Mouse (Mus musculus) midbrain, embryonic 14.5 days (tissue): ENCODE measurements around the gene Slc38a5. TPM values are rescaled to one million over a fixed set of nuclear protein-coding genes. Genes with fewer than 3 reads are reported as not detected.
A peak's percentile ranks its signal among the peaks of the same experiment; 100 is the strongest.

Source experiments
- ATAC-seq: fragments of 200-750 bp; cut with Nextera tagmentation; 2 replicates; pipeline ENCODE4 v1.8.0; 2017; ENCODE audit warnings: moderate number of reproducible peaks, moderate library complexity; ENCODE audit not compliant: low FRiP score, low TSS enrichment
- DNase-seq: peaks from one replicate; pipeline ENCODE4 v3.0.0-alpha.2; 2015
- H3K27ac ChIP-seq: fragments of 300-500 bp; sonication (generic); replicated peaks from 2 replicates; pipeline ENCODE4 v1.5.1; 2014; ENCODE audit warnings: mild to moderate bottlenecking, low read depth, low read length, moderate library complexity
- H3K27me3 ChIP-seq: fragments of 300-500 bp; sonication (generic); 2 replicates; pipeline ENCODE4 v1.6.1; 2014; ENCODE audit warnings: low read length, control low read depth, mixed read lengths; ENCODE audit not compliant: control insufficient read depth, insufficient read depth
- H3K36me3 ChIP-seq: fragments of 300-500 bp; sonication (generic); 2 replicates; pipeline ENCODE4 v1.6.1; 2014; ENCODE audit warnings: low read length, control low read depth; ENCODE audit not compliant: control insufficient read depth, insufficient read depth
- H3K4me1 ChIP-seq: fragments of 300-500 bp; sonication (generic); 2 replicates; pipeline ENCODE4 v1.6.1; 2014; ENCODE audit warnings: mild to moderate bottlenecking, antibody characterized with exemption, low read length, control low read depth; ENCODE audit not compliant: control insufficient read depth, insufficient read depth
- H3K4me2 ChIP-seq: fragments of 300-500 bp; sonication (generic); 2 replicates; pipeline ENCODE4 v1.6.1; 2014; ENCODE audit warnings: mild to moderate bottlenecking, low read length, moderate library complexity
- H3K4me3 ChIP-seq: fragments of 300-500 bp; sonication (generic); replicated peaks from 2 replicates; pipeline ENCODE4 v1.5.1; 2014; ENCODE audit warnings: low read depth, low read length
- H3K9ac ChIP-seq: fragments of 300-500 bp; sonication (generic); replicated peaks from 2 replicates; pipeline ENCODE4 v1.6.1; 2014; ENCODE audit warnings: mild to moderate bottlenecking, low read length, moderate library complexity
- H3K9me3 ChIP-seq: fragments of 300-500 bp; sonication (generic); 2 replicates; pipeline ENCODE4 v1.6.1; 2016; ENCODE audit warnings: low read length, control low read depth, mixed read lengths; ENCODE audit not compliant: control insufficient read depth
- WGBS: fragments of 180-500 bp; shearing (Covaris S2); extraction: QIAGEN DNeasy Blood & Tissue Kit; methylation state at CpG from one replicate; pipeline ENCODE4 v1.1.7; 2014; 5-methylcytosine and 5-hydroxymethylcytosine counted together
- polyA plus RNA-seq: library from polyadenylated mRNA; unstranded; fragments of >200 nt; fragmentation: Nextera tagmentation; extraction: Ambion mirVana; gene quantifications from 2 replicates; pipeline ENCODE4 v1.2.1, GENCODE M21; 2014

Gene Slc38a5
- polyA plus RNA-seq, result 28.7 and 44.3 TPM in 2 replicates

- Histone ChIP-seq H3K27me3 (no peaks in the 10 kb centered on the region), H3K9ac (no peak within 1 kb of the TSS), H3K9me3 (no peaks in the 10 kb centered on the region), H3K4me2 (peak within 1 kb of the TSS; percentile 21), H3K36me3 (no peaks in the 10 kb centered on the region), H3K4me3 (no peak within 1 kb of the TSS), H3K4me1 (no peaks in the 10 kb centered on the region), H3K27ac (no peak within 1 kb of the TSS)
- ATAC-seq, result no peak
- no peak for DNase-seq
- WGBS, result 10% methylated on average over 13 of the region's 15 CpGs
Measured at GRCm38 (mm10) chrX:8271083-8271820, at the start of gene Slc38a5. Gene Slc38a5 (plus strand): TSS chrX:8271133.

DNA sequence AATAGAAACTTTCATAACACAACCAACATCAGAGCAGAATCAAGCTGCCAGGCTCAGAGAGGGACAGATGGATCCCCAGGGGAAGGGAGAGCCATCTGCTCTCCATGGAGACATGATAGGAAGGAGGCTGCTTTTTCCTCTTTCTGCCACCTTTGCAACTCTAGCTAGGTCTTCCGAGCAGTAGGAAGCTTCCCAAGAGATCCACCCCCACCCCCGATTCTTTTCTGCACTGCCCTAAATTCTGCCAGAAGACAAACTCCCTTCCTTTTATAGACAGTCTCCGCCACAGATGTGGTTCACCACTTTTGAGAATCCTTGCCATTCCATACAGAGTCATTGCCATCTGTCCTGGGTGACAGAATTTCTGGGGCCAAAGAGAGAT is 48.6 kb upstream of the Slc38a5 start:
- DNase-seq (no peak), ATAC-seq (no peak)
- Histone ChIP-seq H3K4me3 (no peak overlapping the region), H3K9ac (no peak overlapping the region), H3K36me3 (no peaks in the 10 kb centered on the region), H3K4me2 (no peak overlapping the region), H3K9me3 (no peaks in the 10 kb centered on the region), H3K4me1 (no peaks in the 10 kb centered on the region), H3K27me3 (no peaks in the 10 kb centered on the region), H3K27ac (no peak overlapping the region)
- 82% methylated on average over 3 of the region's 3 CpGs for WGBS

- Histone ChIP-seq H3K4me1 (no peaks in the 10 kb centered on the region), H3K9me3 (no peaks in the 10 kb centered on the region), H3K27ac (no peak overlapping the region), H3K9ac (no peak overlapping the region), H3K4me2 (no peak overlapping the region), H3K4me3 (no peak overlapping the region), H3K27me3 (no peaks in the 10 kb centered on the region), H3K36me3 (no peaks in the 10 kb centered on the region)
- DNase-seq (no peak), ATAC-seq (no peak)
- WGBS, result 54% methylated on average over 7 of the region's 7 CpGs
Measured at GRCm38 (mm10) chrX:8222678-8223421, 48.1 kb upstream of the Slc38a5 start.

DNA sequence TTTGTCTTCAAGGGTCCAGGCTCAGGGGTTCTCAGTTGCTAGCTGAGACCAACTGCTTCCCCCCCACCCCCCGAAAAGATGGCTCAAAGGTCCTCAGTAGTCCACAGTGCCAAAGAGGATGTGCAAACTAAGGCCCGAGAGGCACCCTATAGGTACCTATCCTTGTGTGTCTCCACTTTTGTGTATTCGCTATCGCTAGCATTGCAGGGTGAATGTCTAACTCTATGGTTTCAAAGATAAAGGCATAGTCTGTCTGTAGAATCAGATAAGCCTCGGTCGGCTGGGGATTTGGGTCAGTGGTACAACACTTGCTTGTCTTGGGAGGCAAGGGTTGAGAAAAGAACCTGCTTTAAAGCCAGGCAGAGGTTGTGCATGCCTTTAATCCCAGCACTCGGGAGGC is 47.5 kb upstream of the Slc38a5 start:
- H3K27ac ChIP-seq, result no peak overlapping the region
- no peaks in the 10 kb centered on the region for H3K4me1 ChIP-seq
- no peak overlapping the region for H3K4me3 ChIP-seq
- ATAC-seq (no peak), DNase-seq (no peak)
- no peaks in the 10 kb centered on the region for H3K36me3 ChIP-seq
- WGBS, result 93% methylated on average over 7 of the region's 7 CpGs
- no peak overlapping the region for H3K9ac ChIP-seq
- no peak overlapping the region for H3K4me2 ChIP-seq
- no peaks in the 10 kb centered on the region for H3K27me3 ChIP-seq
- no peaks in the 10 kb centered on the region for H3K9me3 ChIP-seq

GRCm38 (mm10) chrX:8230272-8230671 is 40.7 kb upstream of the Slc38a5 start:
- H3K4me1 ChIP-seq, result no peaks in the 10 kb centered on the region
- no peaks in the 10 kb centered on the region for H3K27me3 ChIP-seq
- H3K36me3 ChIP-seq, result no peaks in the 10 kb centered on the region
- no peak overlapping the region for H3K27ac ChIP-seq
- H3K9me3 ChIP-seq, result no peaks in the 10 kb centered on the region
- H3K4me3 ChIP-seq, result no peak overlapping the region
- H3K4me2 ChIP-seq, result no peak overlapping the region
- DNase-seq (no peak), ATAC-seq (no peak)
- no peak overlapping the region for H3K9ac ChIP-seq
- WGBS, result 73% methylated on average over 4 of the region's 4 CpGs

GRCm38 (mm10) chrX:8233602-8234001 is 37.3 kb upstream of the Slc38a5 start:
- 73% methylated on average over 3 of the region's 3 CpGs for WGBS
- no peak for ATAC-seq
- H3K27me3 ChIP-seq, result no peaks in the 10 kb centered on the region

GRCm38 (mm10) chrX:8236704-8237103 is 34.2 kb upstream of the Slc38a5 start:
- H3K4me3 ChIP-seq, result no peak overlapping the region
- no peak overlapping the region for H3K4me2 ChIP-seq
- H3K4me1 ChIP-seq, result no peaks in the 10 kb centered on the region
- no peak for ATAC-seq
- no peaks in the 10 kb centered on the region for H3K9me3 ChIP-seq
- H3K36me3 ChIP-seq, result 0 out of 2 replicates have a peak, but pooled peaks cover 3% of the 10 kb centered on the region
- 98% methylated on average over 2 of the region's 2 CpGs for WGBS
- H3K9ac ChIP-seq, result no peak overlapping the region
- H3K27ac ChIP-seq, result no peak overlapping the region
- no peak for DNase-seq
- H3K27me3 ChIP-seq, result no peaks in the 10 kb centered on the region

More at GRCm38 (mm10) chrX:8233602-8234001, 37.3 kb upstream of the Slc38a5 start:
- H3K27ac ChIP-seq, result no peak overlapping the region
- H3K9me3 ChIP-seq, result no peaks in the 10 kb centered on the region
- H3K4me1 ChIP-seq, result no peaks in the 10 kb centered on the region
- H3K4me2 ChIP-seq, result no peak overlapping the region
- H3K36me3 ChIP-seq, result no peaks in the 10 kb centered on the region
- no peak for DNase-seq
- H3K4me3 ChIP-seq, result no peak overlapping the region
- H3K9ac ChIP-seq, result no peak overlapping the region

DNA sequence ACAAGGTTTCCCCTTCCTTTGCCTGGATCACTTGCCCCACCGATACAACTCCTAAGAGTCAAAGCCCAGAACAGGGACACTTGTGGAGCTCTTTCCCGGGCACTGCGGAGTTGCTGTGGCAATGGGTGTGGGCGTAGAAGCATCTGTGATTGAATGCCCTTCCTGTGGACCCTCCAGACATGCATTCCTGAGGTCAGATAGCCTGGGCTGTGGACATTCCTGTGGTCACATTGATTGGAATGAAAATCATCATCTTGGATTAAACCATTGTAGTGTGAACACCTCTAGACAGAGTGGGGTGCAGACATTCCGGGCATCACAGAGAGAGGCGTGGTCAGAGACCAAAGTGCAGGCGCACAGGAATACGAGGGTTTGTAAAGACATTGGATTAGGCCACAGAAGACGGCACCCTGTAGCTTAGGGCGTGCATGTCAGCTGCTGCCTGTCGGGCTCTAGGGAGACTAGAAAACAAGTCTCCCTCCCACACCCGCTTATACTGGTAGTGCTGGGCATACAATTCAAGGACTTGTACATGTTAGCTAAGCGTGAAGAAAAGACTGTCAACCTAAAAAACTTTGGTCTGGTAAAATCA is 32.0 kb upstream of the Slc38a5 start:
- H3K36me3 ChIP-seq, result 0 out of 2 replicates have a peak, but pooled peaks cover 3% of the 10 kb centered on the region
- H3K4me3 ChIP-seq, result no peak overlapping the region
- no peak overlapping the region for H3K4me2 ChIP-seq
- H3K4me1 ChIP-seq, result no peaks in the 10 kb centered on the region
- H3K27me3 ChIP-seq, result no peaks in the 10 kb centered on the region
- no peak overlapping the region for H3K27ac ChIP-seq
- no peak for DNase-seq
- H3K9ac ChIP-seq, result no peak overlapping the region
- no peak for ATAC-seq
- no peaks in the 10 kb centered on the region for H3K9me3 ChIP-seq
- WGBS, result 72% methylated on average over 13 of the region's 13 CpGs
